In the genomic region with DNA sequence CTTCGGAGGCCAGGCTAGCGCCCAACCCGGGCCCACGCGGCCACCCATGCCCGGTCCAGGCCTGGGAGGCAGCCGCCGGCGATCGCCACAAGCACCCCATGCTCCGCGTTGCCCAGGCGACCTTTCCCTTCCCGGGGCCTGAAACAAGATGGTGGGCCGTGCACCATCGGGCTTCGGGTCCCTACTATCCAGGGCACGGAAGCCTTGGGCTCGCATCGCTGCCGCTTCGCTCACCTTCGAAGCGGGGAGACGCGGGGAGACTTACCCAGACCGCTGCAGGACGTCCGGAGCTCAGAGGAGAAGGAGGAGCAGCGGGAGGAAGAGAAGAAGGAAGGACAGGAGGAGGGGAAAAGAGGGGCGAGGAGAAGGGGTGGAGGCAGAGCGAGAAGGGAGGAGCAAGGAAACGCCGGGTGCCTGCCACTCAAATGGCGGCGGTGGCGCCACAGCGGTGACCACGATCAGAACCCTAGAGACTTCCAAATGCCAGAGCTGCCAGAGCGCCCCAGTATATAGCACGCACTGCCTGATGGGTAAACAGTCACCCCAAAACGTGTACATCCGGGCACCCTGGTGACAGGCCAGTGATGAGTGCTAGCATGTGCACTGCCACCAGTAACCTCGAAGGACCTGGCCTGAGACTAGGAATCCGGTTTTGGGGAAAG, we compare ENCODE assay signal across 8 mouse cellular contexts. TPM values are rescaled to one million over a fixed set of nuclear protein-coding genes. Genes with fewer than 3 reads are reported as not detected.
DNase-seq lines count a peak whose midpoint lies in the region; ATAC-seq and TF ChIP-seq lines count a peak whose summit lies in the region.

A gene (minus strand): TSS at position 406 of the 662 bp plus-strand sequence.

- 14% methylated on average over 45 of the region's 45 CpGs for WGBS in forebrain, embryonic 11.5 days
- WGBS in heart, embryonic 16.5 days: 18% methylated on average over 38 of the region's 45 CpGs
- WGBS in liver, postnatal 0 days (ENCODE audit: insufficient replicate concordance): 20% methylated on average over 38 of the region's 45 CpGs
- WGBS in neural tube, embryonic 14.5 days: 20% methylated on average over 40 of the region's 45 CpGs

- TF ChIP-seq RAD21 in CH12.LX (IDR thresholded peaks at IDR 0.05; ENCODE audit: low read depth, low read length): no peak

- H3K36me3 ChIP-seq in CH12.LX (replicated peaks in 1 of 2; ENCODE audit: control insufficient read depth in 1 of 2, insufficient read depth in 1 of 2, low read length in 1 of 2): peaks cover 11 to 13% of the 10 kb centered on the region in 2 experiments
- H3K36me3 ChIP-seq in forebrain, embryonic 11.5 days (ENCODE audit: control insufficient read depth, insufficient read depth, low read length): no peaks in the 10 kb centered on the region; the same call in 1 of the 2 replicates
- peaks cover 7% of the 10 kb centered on the region; the same call in 1 of the 2 replicates for H3K36me3 ChIP-seq in heart, embryonic 16.5 days (ENCODE audit: control insufficient read depth, insufficient read depth)
- H3K36me3 ChIP-seq in liver, postnatal 0 days (replicated peaks; ENCODE audit: insufficient read depth, low read length): peaks cover 6% of the 10 kb centered on the region; the same call in 1 of the 2 replicates
- no peaks in the 10 kb centered on the region for H3K36me3 ChIP-seq in neural tube, embryonic 14.5 days (ENCODE audit: control insufficient read depth, insufficient read depth, low read length)

- no peak for TF ChIP-seq CTCF in CH12.LX (conservative IDR thresholded peaks at IDR 0.05 in 1 of 2, IDR thresholded peaks at IDR 0.05 in 1 of 2; ENCODE audit: low read depth in 2 of 2, low read length in 2 of 2)
- no peak for TF ChIP-seq CTCF in liver, postnatal 0 days (IDR thresholded peaks at IDR 0.05; ENCODE audit: low read depth)

- H3K4me3 ChIP-seq in CH12.LX (replicated peaks in 1 of 3; ENCODE audit: low read depth in 2 of 3, low read length in 2 of 3, poor library complexity in 1 of 3): peak within 1 kb of the TSS; percentile 54 to 94 (median 75)
- H3K4me3 ChIP-seq in forebrain, embryonic 11.5 days (ENCODE audit: low read depth, low read length): peak within 1 kb of the TSS; percentile 57
- H3K4me3 ChIP-seq in heart, embryonic 16.5 days (ENCODE audit: low read length): peak within 1 kb of the TSS; percentile 77
- H3K4me3 ChIP-seq in liver, postnatal 0 days (ENCODE audit: low read depth, low read length): peak within 1 kb of the TSS; percentile 58
- H3K4me3 ChIP-seq in neural tube, embryonic 14.5 days (ENCODE audit: low read depth, low read length): peak within 1 kb of the TSS; percentile 62

- peaks cover 10% of the 10 kb centered on the region for H3K79me2 ChIP-seq in CH12.LX (replicated peaks; ENCODE audit: control insufficient read depth, extremely low read depth, insufficient read depth, poor library complexity, severe bottlenecking)

- DNase-seq in CH12.LX (ENCODE audit: extremely low read depth): peak; percentile 56
- DNase-seq in c-Kit-positive CD71-positive TER-119-negative erythroid progenitor cells, embryonic 14.5 days (ENCODE audit: low read depth): peak; percentile 36
- DNase-seq in forebrain, embryonic 11.5 days (ENCODE audit: low spot score): peak; percentile 81
- DNase-seq in kidney, postnatal 4 days: peak; percentile 70 to 79
- peak; percentile 70 for DNase-seq in liver, postnatal 0 days
- DNase-seq in testis, postnatal 10 days (ENCODE audit: low spot score): peak; percentile 62

- peak; percentile 93 for ATAC-seq in forebrain, embryonic 11.5 days (replicated peaks; ENCODE audit: low FRiP score)
- peak; percentile 83 for ATAC-seq in heart, embryonic 16.5 days (replicated peaks; ENCODE audit: extremely low read depth, insufficient read depth, low FRiP score)
- ATAC-seq in liver, postnatal 0 days: peak; percentile 88
- peak; percentile 93 for ATAC-seq in neural tube, embryonic 14.5 days (ENCODE audit: low read depth)

- H3K9ac ChIP-seq in CH12.LX (ENCODE audit: insufficient read depth, low read depth): peak within 1 kb of the TSS; percentile 61
- H3K9ac ChIP-seq in forebrain, embryonic 11.5 days (ENCODE audit: low read length): peak within 1 kb of the TSS; percentile 79
- H3K9ac ChIP-seq in heart, embryonic 16.5 days (ENCODE audit: low read length): peak within 1 kb of the TSS; percentile 85
- peak within 1 kb of the TSS; percentile 58 for H3K9ac ChIP-seq in liver, postnatal 0 days (replicated peaks)
- H3K9ac ChIP-seq in neural tube, embryonic 14.5 days (replicated peaks; ENCODE audit: low read depth, low read length): peak within 1 kb of the TSS; percentile 72

- H3K4me1 ChIP-seq in CH12.LX (ENCODE audit: control insufficient read depth in 1 of 2, insufficient read depth in 2 of 2): no peaks in the 10 kb centered on the region
- H3K4me1 ChIP-seq in forebrain, embryonic 11.5 days (replicated peaks; ENCODE audit: control insufficient read depth, insufficient read depth, low read length): no peaks in the 10 kb centered on the region
- H3K4me1 ChIP-seq in heart, embryonic 16.5 days (ENCODE audit: control insufficient read depth, insufficient read depth, low read length): no peaks in the 10 kb centered on the region
- no peaks in the 10 kb centered on the region for H3K4me1 ChIP-seq in liver, postnatal 0 days (ENCODE audit: insufficient read depth)
- H3K4me1 ChIP-seq in neural tube, embryonic 14.5 days (ENCODE audit: control insufficient read depth, insufficient read depth, low read length): no peaks in the 10 kb centered on the region

- in situ Hi-C loops in CH12.LX (cut with MboI; ENCODE audit: low pct_ligation_motif_present, low pct_unique_long_range_greater_than_20kb, low sequenced_read_pairs): no loop called here

- H3K9me3 ChIP-seq in CH12.LX (replicated peaks; ENCODE audit: low read length): no peaks in the 10 kb centered on the region
- H3K9me3 ChIP-seq in forebrain, embryonic 11.5 days (ENCODE audit: control insufficient read depth, low read length): no peaks in the 10 kb centered on the region
- H3K9me3 ChIP-seq in heart, embryonic 16.5 days (replicated peaks; ENCODE audit: control insufficient read depth, low read length): no peaks in the 10 kb centered on the region
- no peaks in the 10 kb centered on the region for H3K9me3 ChIP-seq in liver, postnatal 0 days (ENCODE audit: low read length)
- H3K9me3 ChIP-seq in neural tube, embryonic 14.5 days (ENCODE audit: control insufficient read depth, low read length): no peaks in the 10 kb centered on the region

- TF ChIP-seq POLR2A in CH12.LX (IDR thresholded peaks at IDR 0.05; ENCODE audit: low read depth, low read length): peak; percentile 75

- dilution Hi-C loops in CH12.LX (cut with MboI; ENCODE audit: extremely low pct_ligation_motif_present, extremely low pct_unique_long_range_greater_than_20kb, low sequenced_read_pairs): no loop called here

- no peaks in the 10 kb centered on the region for H3K27me3 ChIP-seq in CH12.LX (replicated peaks)
- H3K27me3 ChIP-seq in forebrain, embryonic 11.5 days (ENCODE audit: control insufficient read depth, insufficient read depth, low read length): no peaks in the 10 kb centered on the region
- no peaks in the 10 kb centered on the region for H3K27me3 ChIP-seq in heart, embryonic 16.5 days (ENCODE audit: control insufficient read depth, insufficient read depth, low read length)
- no peaks in the 10 kb centered on the region for H3K27me3 ChIP-seq in liver, postnatal 0 days (ENCODE audit: insufficient read depth, low read length)
- H3K27me3 ChIP-seq in neural tube, embryonic 14.5 days (ENCODE audit: control insufficient read depth, insufficient read depth, low read length): no peaks in the 10 kb centered on the region

- H3K4me2 ChIP-seq in CH12.LX (ENCODE audit: insufficient read depth, low read depth, poor library complexity, severe bottlenecking): peak within 1 kb of the TSS; percentile 31
- peak within 1 kb of the TSS; percentile 42 for H3K4me2 ChIP-seq in forebrain, embryonic 11.5 days (ENCODE audit: low read depth, low read length, severe bottlenecking)
- H3K4me2 ChIP-seq in heart, embryonic 16.5 days (ENCODE audit: low read depth, low read length): peak within 1 kb of the TSS; percentile 67
- H3K4me2 ChIP-seq in liver, postnatal 0 days (ENCODE audit: low read depth, low read length): peak within 1 kb of the TSS; percentile 67
- peak within 1 kb of the TSS; percentile 44 for H3K4me2 ChIP-seq in neural tube, embryonic 14.5 days (ENCODE audit: low read depth, low read length)

- no peak for TF ChIP-seq EP300 in CH12.LX (IDR thresholded peaks at IDR 0.05; ENCODE audit: low read length)
- no peak for TF ChIP-seq EP300 in liver, postnatal 0 days (IDR thresholded peaks at IDR 0.05; ENCODE audit: low read depth)

- peak within 1 kb of the TSS; percentile 35; the same call in 1 of the 2 replicates for H3K27ac ChIP-seq in CH12.LX (ENCODE audit: insufficient read depth, low read depth)
- H3K27ac ChIP-seq in forebrain, embryonic 11.5 days (ENCODE audit: low read depth, low read length): peak within 1 kb of the TSS; percentile 77
- peak within 1 kb of the TSS; percentile 90 for H3K27ac ChIP-seq in heart, embryonic 16.5 days (ENCODE audit: low read length)
- H3K27ac ChIP-seq in liver, postnatal 0 days (ENCODE audit: low read depth): peak within 1 kb of the TSS; percentile 9
- H3K27ac ChIP-seq in neural tube, embryonic 14.5 days (ENCODE audit: low read depth, low read length): peak within 1 kb of the TSS; percentile 84

TF ChIP-seq in CH12.LX, 34 proteins besides CTCF, POLR2A, EP300 and RAD21:
- TF ChIP-seq TBP (conservative IDR thresholded peaks at IDR 0.05; ENCODE audit: low read depth, low read length) (peak; percentile 65; the same call in 1 of the 2 replicates), RCOR1 (conservative IDR thresholded peaks at IDR 0.05; ENCODE audit: low read depth, low read length) (no peak), ZMIZ1 (IDR thresholded peaks at IDR 0.05; ENCODE audit: low read depth, low read length) (peak; percentile 19; the same call in 1 of the 2 replicates), NELFE (IDR thresholded peaks at IDR 0.05; ENCODE audit: low read depth, low read length) (peak; percentile 61; the same call in 1 of the 2 replicates), MYC (IDR thresholded peaks at IDR 0.05; ENCODE audit: low read depth, low read length) (0 out of 2 replicates have a peak, but pooled peaks have one; percentile 34), TCF12 (IDR thresholded peaks at IDR 0.05; ENCODE audit: low read depth, low read length) (peak; percentile 52), MAX (IDR thresholded peaks at IDR 0.05; ENCODE audit: low read length) (peak; percentile 69), BHLHE40 (IDR thresholded peaks at IDR 0.05; ENCODE audit: low read depth, low read length) (no peak)

RNA-seq across cellular contexts. Expression of the gene that starts here (rescaled TPM):
- 12.5 and 12.7 TPM in 2 replicates for total RNA-seq in CH12.LX (2012; rRNA removed)
- 30.5 and 32.3 TPM in 2 replicates for total RNA-seq in CH12.LX (2014; rRNA removed)
- 24.0 and 29.2 TPM in 2 replicates for polyA plus RNA-seq in CH12.LX (2012; ENCODE audit: insufficient read length, low read depth)
- 19.4 and 25.1 TPM in 2 replicates for polyA plus RNA-seq in forebrain, embryonic 11.5 days (2014; fragmentation: Nextera tagmentation; extraction: Ambion mirVana)
- 5.1 and 5.8 TPM in 2 replicates for polyA plus RNA-seq in heart, embryonic 16.5 days (2015; fragmentation: Nextera tagmentation; extraction: Ambion mirVana)
- polyA plus RNA-seq in liver, postnatal 0 days (2015; fragmentation: Nextera tagmentation; extraction: Ambion mirVana): 1.8 and 1.9 TPM in 2 replicates
- 14.7 and 16.1 TPM in 2 replicates for polyA plus RNA-seq in neural tube, embryonic 14.5 days (2014; fragmentation: Nextera tagmentation; extraction: Ambion mirVana)

Comparison
In these comparisons a context has a peak if more than half of its experiments do, and no peak if none do; other contexts are left out.
1. Peak in every context shown above with its lines: DNase-seq, ATAC-seq, H3K4me3 ChIP-seq and H3K27ac ChIP-seq.
2. H3K27ac ChIP-seq: peak in every context shown above with its lines; median percentile 90 in heart, embryonic 16.5 days; 84 in neural tube, embryonic 14.5 days; 77 in forebrain, embryonic 11.5 days; 35 in CH12.LX; 9 in liver, postnatal 0 days.